Mouse (Mus musculus): ENCODE measurements at regions not wholly inside any gene's neighbourhood (a gene's known extent, or its start where the extent isn't known, plus 50 kb on each side); places are given as distances from the start of the nearest gene placed in this dataset.

DNA sequence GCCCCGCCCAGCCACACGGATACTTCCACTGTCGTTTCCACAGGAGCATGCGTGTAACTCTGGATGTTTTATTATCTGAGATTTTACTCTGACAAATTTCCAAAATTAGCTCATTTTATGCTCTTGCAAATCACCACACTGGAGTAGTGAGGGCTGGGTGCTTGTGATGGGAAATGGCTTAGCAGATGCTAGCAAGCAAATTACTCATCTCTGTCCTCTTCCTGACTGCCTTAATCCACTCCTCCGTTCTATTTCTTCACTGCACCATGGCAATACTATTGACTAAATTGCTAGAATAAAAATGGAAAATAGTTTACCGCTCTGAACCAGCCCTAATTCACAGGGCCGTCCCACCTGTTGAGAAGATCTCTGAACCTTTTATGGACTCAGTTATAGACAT is 223.8 kb downstream of the Xpnpep1 start:
- Histone ChIP-seq H3K27ac (ENCODE audit: insufficient read depth, low read depth, low read length, poor library complexity, severe bottlenecking) (no peak overlapping the region), H3K9me3 (ENCODE audit: control insufficient read depth, insufficient read depth, low read depth, low read length) (no peaks in the 10 kb centered on the region), H3K4me1 (ENCODE audit: control insufficient read depth in 2 of 2, insufficient read depth in 2 of 2, low read length in 2 of 2, poor library complexity in 1 of 2) (no peaks in the 10 kb centered on the region), H3K36me3 (ENCODE audit: control insufficient read depth, insufficient read depth, low read length, poor library complexity, severe bottlenecking) (no peaks in the 10 kb centered on the region), H3K9ac (ENCODE audit: insufficient read depth, low read depth, low read length, poor library complexity, severe bottlenecking) (no peak overlapping the region), H3K4me3 (ENCODE audit: insufficient read depth in 1 of 2, low read depth in 1 of 2, low read length in 2 of 2, poor library complexity in 1 of 2, severe bottlenecking in 1 of 2) (no peak overlapping the region)
- no peak for DNase-seq (ENCODE audit: low read depth, low spot score)
- TF ChIP-seq ZC3H11A (IDR thresholded peaks at IDR 0.05; ENCODE audit: borderline replicate concordance, low read depth, low read length) = no peak
- in situ Hi-C loops (cut with MboI; ENCODE audit: low sequenced_read_pairs in 2 of 2, unreplicated experiment in 2 of 2) = no loop called here

DNA sequence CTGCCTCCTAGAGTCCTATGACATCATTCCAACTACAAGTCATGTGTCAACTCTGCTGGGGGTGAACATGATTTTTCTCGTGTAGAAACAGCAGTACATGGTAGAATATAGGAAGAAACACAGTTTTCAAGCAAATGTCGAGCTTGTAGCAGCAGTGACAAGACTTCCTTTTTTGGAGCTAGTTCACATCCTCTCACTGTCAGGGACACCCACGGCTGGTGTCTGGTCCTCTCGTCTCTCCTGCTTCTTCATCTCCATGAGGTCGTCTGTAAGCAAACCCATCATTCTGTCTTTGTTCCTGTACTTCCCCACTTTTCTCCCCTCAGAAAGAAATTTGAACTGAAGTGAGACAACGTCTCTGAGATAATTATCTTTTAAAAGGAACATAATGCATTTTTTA is 228.0 kb downstream of the Xpnpep1 start:
- Histone ChIP-seq H3K27ac (ENCODE audit: insufficient read depth, low read depth, low read length, poor library complexity, severe bottlenecking) (no peak overlapping the region), H3K4me1 (ENCODE audit: control insufficient read depth in 2 of 2, insufficient read depth in 2 of 2, low read length in 2 of 2, poor library complexity in 1 of 2) (no peaks in the 10 kb centered on the region), H3K9ac (ENCODE audit: insufficient read depth, low read depth, low read length, poor library complexity, severe bottlenecking) (no peak overlapping the region), H3K9me3 (ENCODE audit: control insufficient read depth, insufficient read depth, low read depth, low read length) (no peaks in the 10 kb centered on the region), H3K36me3 (ENCODE audit: control insufficient read depth, insufficient read depth, low read length, poor library complexity, severe bottlenecking) (no peaks in the 10 kb centered on the region), H3K4me3 (ENCODE audit: insufficient read depth in 1 of 2, low read depth in 1 of 2, low read length in 2 of 2, poor library complexity in 1 of 2, severe bottlenecking in 1 of 2) (no peak overlapping the region)
- in situ Hi-C loops (cut with MboI; ENCODE audit: low sequenced_read_pairs in 2 of 2, unreplicated experiment in 2 of 2) = no loop called here
- TF ChIP-seq CHD2 (IDR thresholded peaks at IDR 0.05; ENCODE audit: low read depth, low read length) = no peak
- TF ChIP-seq MAFK (IDR thresholded peaks at IDR 0.05; ENCODE audit: insufficient read depth, low read depth, low read length) = no peak
- TF ChIP-seq ZC3H11A (IDR thresholded peaks at IDR 0.05; ENCODE audit: borderline replicate concordance, low read depth, low read length) = no peak
- no peak for TF ChIP-seq HCFC1 (IDR thresholded peaks at IDR 0.05; ENCODE audit: borderline replicate concordance, insufficient read depth, low read length)
- no peak for TF ChIP-seq ZNF384 (IDR thresholded peaks at IDR 0.05; ENCODE audit: low read depth, low read length)
- no peak for DNase-seq (ENCODE audit: low read depth, low spot score)

DNA sequence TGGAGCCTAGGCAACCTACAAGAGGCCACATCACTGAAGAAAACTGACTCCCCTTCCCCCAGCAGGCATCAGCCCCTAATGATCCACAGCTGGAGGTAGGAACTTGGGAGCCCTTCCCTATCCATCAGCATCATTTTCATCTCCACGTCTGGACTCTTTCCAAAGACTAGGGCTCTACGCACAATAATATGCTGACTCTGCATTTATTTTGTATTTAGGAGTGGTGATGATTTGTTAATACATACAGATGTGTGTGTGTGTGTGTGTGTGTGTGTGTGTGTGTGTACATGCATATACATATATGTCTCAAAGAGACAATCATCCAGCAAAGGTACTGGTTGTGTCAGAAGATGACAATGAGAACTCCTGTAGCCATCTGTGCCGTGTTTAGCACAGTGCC is 251.2 kb downstream of the Xpnpep1 start:
- Histone ChIP-seq H3K36me3 (ENCODE audit: control insufficient read depth, insufficient read depth, low read length, poor library complexity, severe bottlenecking) (no peaks in the 10 kb centered on the region), H3K27ac (ENCODE audit: insufficient read depth, low read depth, low read length, poor library complexity, severe bottlenecking) (no peak overlapping the region), H3K9ac (ENCODE audit: insufficient read depth, low read depth, low read length, poor library complexity, severe bottlenecking) (no peak overlapping the region), H3K4me3 (ENCODE audit: insufficient read depth in 1 of 2, low read depth in 1 of 2, low read length in 2 of 2, poor library complexity in 1 of 2, severe bottlenecking in 1 of 2) (no peak overlapping the region), H3K9me3 (ENCODE audit: control insufficient read depth, insufficient read depth, low read depth, low read length) (no peaks in the 10 kb centered on the region), H3K4me1 (ENCODE audit: control insufficient read depth in 2 of 2, insufficient read depth in 2 of 2, low read length in 2 of 2, poor library complexity in 1 of 2) (no peaks in the 10 kb centered on the region)
- in situ Hi-C loops (cut with MboI; ENCODE audit: low sequenced_read_pairs in 2 of 2, unreplicated experiment in 2 of 2) = no loop called here
- DNase-seq (ENCODE audit: low read depth, low spot score) = no peak
- peak; percentile 94 for TF ChIP-seq MAFK (IDR thresholded peaks at IDR 0.05; ENCODE audit: insufficient read depth, low read depth, low read length)
- no peak for TF ChIP-seq ZC3H11A (IDR thresholded peaks at IDR 0.05; ENCODE audit: borderline replicate concordance, low read depth, low read length)

DNA sequence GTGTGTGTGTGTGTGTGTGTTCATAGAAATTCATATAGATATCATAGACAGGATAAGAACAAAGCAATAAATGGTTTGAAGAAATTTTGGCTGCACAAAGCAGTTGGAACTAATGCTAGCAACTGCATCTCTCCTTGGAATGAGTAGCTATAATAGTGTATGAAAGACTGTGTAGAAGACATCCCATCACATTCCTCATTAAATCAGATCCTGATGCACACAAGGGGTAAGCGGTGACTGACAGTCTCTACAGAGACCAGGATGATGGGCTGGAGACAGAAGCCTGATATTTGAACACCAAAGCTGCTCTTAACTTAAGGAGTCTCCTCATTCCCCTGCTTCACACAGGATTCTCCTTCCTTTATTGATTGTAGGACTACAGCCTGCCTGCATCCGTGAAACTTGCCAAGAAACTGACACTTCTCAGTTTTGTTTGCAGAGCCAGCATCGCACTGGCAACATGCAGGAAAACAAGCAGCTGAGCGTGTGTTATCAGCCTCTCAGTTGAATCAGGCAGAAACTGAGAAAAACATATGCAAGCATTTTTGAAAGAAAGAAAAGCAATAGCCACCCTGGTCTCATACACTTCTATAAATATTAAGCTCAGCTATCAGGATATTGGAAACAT is 271.1 kb downstream of the Xpnpep1 start:
- Histone ChIP-seq H3K4me3 (ENCODE audit: insufficient read depth in 1 of 2, low read depth in 1 of 2, low read length in 2 of 2, poor library complexity in 1 of 2, severe bottlenecking in 1 of 2) (no peak overlapping the region), H3K9me3 (ENCODE audit: control insufficient read depth, insufficient read depth, low read depth, low read length) (no peaks in the 10 kb centered on the region), H3K9ac (ENCODE audit: insufficient read depth, low read depth, low read length, poor library complexity, severe bottlenecking) (no peak overlapping the region), H3K4me1 (ENCODE audit: control insufficient read depth in 2 of 2, insufficient read depth in 2 of 2, low read length in 2 of 2, poor library complexity in 1 of 2) (no peaks in the 10 kb centered on the region), H3K27ac (ENCODE audit: insufficient read depth, low read depth, low read length, poor library complexity, severe bottlenecking) (no peak overlapping the region), H3K36me3 (ENCODE audit: control insufficient read depth, insufficient read depth, low read length, poor library complexity, severe bottlenecking) (no peaks in the 10 kb centered on the region)
- in situ Hi-C loops (cut with MboI; ENCODE audit: low sequenced_read_pairs in 2 of 2, unreplicated experiment in 2 of 2) = no loop called here
- TF ChIP-seq MAFK (IDR thresholded peaks at IDR 0.05; ENCODE audit: insufficient read depth, low read depth, low read length) (no peak), CHD2 (IDR thresholded peaks at IDR 0.05; ENCODE audit: low read depth, low read length) (no peak), ZC3H11A (IDR thresholded peaks at IDR 0.05; ENCODE audit: borderline replicate concordance, low read depth, low read length) (no peak), HCFC1 (IDR thresholded peaks at IDR 0.05; ENCODE audit: borderline replicate concordance, insufficient read depth, low read length) (no peak), ZNF384 (IDR thresholded peaks at IDR 0.05; ENCODE audit: low read depth, low read length) (no peak)
- no peak for DNase-seq (ENCODE audit: low read depth, low spot score)

DNA sequence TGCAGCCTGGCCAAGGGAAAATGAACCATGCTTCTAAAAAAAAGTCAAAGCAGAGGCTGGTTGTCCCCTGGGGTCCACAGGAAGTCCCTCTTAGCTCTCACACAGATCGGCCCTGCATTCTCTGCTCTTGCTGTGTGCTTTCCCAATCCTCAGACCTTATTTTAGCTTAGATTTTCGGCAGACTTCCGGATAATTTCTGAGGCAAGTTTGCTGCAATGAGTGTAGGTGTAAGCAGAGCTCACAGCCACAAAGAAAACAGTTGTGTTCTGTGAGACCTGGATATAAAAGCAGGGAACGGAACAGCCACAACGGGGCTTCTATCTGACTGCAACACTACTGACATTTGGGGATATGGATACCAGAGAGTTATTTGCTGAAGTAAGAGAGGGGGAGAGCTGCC is 271.9 kb downstream of the Xpnpep1 start:
- Histone ChIP-seq H3K9ac (ENCODE audit: insufficient read depth, low read depth, low read length, poor library complexity, severe bottlenecking) (no peak overlapping the region), H3K4me1 (ENCODE audit: control insufficient read depth in 2 of 2, insufficient read depth in 2 of 2, low read length in 2 of 2, poor library complexity in 1 of 2) (no peaks in the 10 kb centered on the region)
- in situ Hi-C loops (cut with MboI; ENCODE audit: low sequenced_read_pairs in 2 of 2, unreplicated experiment in 2 of 2) = no loop called here

More for the DNA sequence above, 271.9 kb downstream of the Xpnpep1 start:
- no peaks in the 10 kb centered on the region for H3K9me3 ChIP-seq (ENCODE audit: control insufficient read depth, insufficient read depth, low read depth, low read length)
- no peak for TF ChIP-seq CHD2 (IDR thresholded peaks at IDR 0.05; ENCODE audit: low read depth, low read length)
- no peak for TF ChIP-seq ZNF384 (IDR thresholded peaks at IDR 0.05; ENCODE audit: low read depth, low read length)
- TF ChIP-seq ZC3H11A (IDR thresholded peaks at IDR 0.05; ENCODE audit: borderline replicate concordance, low read depth, low read length) = no peak
- TF ChIP-seq HCFC1 (IDR thresholded peaks at IDR 0.05; ENCODE audit: borderline replicate concordance, insufficient read depth, low read length) = no peak
- TF ChIP-seq MAFK (IDR thresholded peaks at IDR 0.05; ENCODE audit: insufficient read depth, low read depth, low read length) = no peak
- no peak overlapping the region for H3K4me3 ChIP-seq (ENCODE audit: insufficient read depth in 1 of 2, low read depth in 1 of 2, low read length in 2 of 2, poor library complexity in 1 of 2, severe bottlenecking in 1 of 2)
- no peak overlapping the region for H3K27ac ChIP-seq (ENCODE audit: insufficient read depth, low read depth, low read length, poor library complexity, severe bottlenecking)
- DNase-seq (ENCODE audit: low read depth, low spot score) = no peak
- no peaks in the 10 kb centered on the region for H3K36me3 ChIP-seq (ENCODE audit: control insufficient read depth, insufficient read depth, low read length, poor library complexity, severe bottlenecking)

Measured in ES-E14 (cell line).